Mouse (Mus musculus): Measurements from ENCODE around the gene Plod3. TPM values are rescaled to one million over a fixed set of nuclear protein-coding genes. Genes with fewer than 3 reads are reported as not detected.

Plod3 gene
- polyA plus RNA-seq, 2 experiments: 7.2 to 13.9 TPM

DNA sequence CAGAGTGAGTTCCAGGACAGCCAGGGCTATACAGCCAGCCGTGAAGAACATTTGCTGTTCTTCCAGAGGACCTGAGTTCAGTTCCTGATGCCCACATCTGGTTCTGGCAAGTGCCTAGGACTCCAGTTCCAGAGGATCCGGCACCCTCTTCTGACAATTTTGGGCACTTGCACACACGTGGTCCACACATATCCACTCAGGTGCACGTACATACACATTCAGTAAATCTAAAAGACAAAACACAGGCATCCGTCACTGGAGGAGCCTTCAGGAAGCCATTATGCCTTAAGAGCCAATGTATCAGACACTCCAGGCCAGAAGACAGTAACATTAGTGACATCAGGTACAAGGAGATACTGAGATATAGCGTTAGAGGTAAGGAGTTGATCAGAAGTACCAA lies 36.3 kb upstream of the Plod3 start:
- Histone ChIP-seq H3K9ac (replicated peaks) (no peak overlapping the region), H3K27me3 (ENCODE audit: control insufficient read depth, insufficient read depth, low read length) (no peaks in the 10 kb centered on the region), H3K27ac (no peak overlapping the region), H3K4me1 (replicated peaks; ENCODE audit: control insufficient read depth in 2 of 2, insufficient read depth in 2 of 2, low read length in 1 of 2) (peaks cover 5 to 8% of the 10 kb centered on the region in 2 experiments; a peak in 2 of 4 replicates), H3K9me3 (ENCODE audit: control insufficient read depth, low read length) (no peaks in the 10 kb centered on the region), H3K36me3 (replicated peaks; ENCODE audit: control insufficient read depth, insufficient read depth, low read depth) (no peaks in the 10 kb centered on the region), H3K4me2 (ENCODE audit: low read depth) (no peak overlapping the region), H3K4me3 (ENCODE audit: insufficient read depth in 1 of 2, low read depth in 2 of 2, low read length in 2 of 2) (no peak overlapping the region)
- WGBS (ENCODE audit: insufficient replicate concordance): 72% methylated on average over 6 of the region's 6 CpGs
- no peak for ATAC-seq (ENCODE audit: insufficient read depth)
- DNase-seq (ENCODE audit: low read depth in 3 of 3, low spot score in 3 of 3): no peak
- TF ChIP-seq EP300 (IDR thresholded peaks at IDR 0.05; ENCODE audit: low read depth) (no peak), CTCF (IDR thresholded peaks at IDR 0.05; ENCODE audit: low read depth) (no peak)

- no peak for DNase-seq (ENCODE audit: low read depth in 3 of 3, low spot score in 3 of 3)
- Histone ChIP-seq H3K4me3 (ENCODE audit: insufficient read depth in 1 of 2, low read depth in 2 of 2, low read length in 2 of 2) (no peak overlapping the region), H3K27ac (no peak overlapping the region), H3K9me3 (ENCODE audit: control insufficient read depth, low read length) (no peaks in the 10 kb centered on the region), H3K36me3 (replicated peaks; ENCODE audit: control insufficient read depth, insufficient read depth, low read depth) (no peaks in the 10 kb centered on the region), H3K4me1 (replicated peaks; ENCODE audit: control insufficient read depth in 2 of 2, insufficient read depth in 2 of 2, low read length in 1 of 2) (peaks cover 5 to 8% of the 10 kb centered on the region in 2 experiments; a peak in 2 of 4 replicates), H3K4me2 (ENCODE audit: low read depth) (no peak overlapping the region), H3K27me3 (ENCODE audit: control insufficient read depth, insufficient read depth, low read length) (no peaks in the 10 kb centered on the region), H3K9ac (replicated peaks) (no peak overlapping the region)
- TF ChIP-seq EP300 (IDR thresholded peaks at IDR 0.05; ENCODE audit: low read depth) (no peak), CTCF (IDR thresholded peaks at IDR 0.05; ENCODE audit: low read depth) (no peak)
- ATAC-seq (ENCODE audit: insufficient read depth): no peak
- 55% methylated on average over 4 of the region's 4 CpGs for WGBS (ENCODE audit: insufficient replicate concordance)
Measured at GRCm38 (mm10) chr5:136952153-136952552, 34.7 kb upstream of the Plod3 start.

- Histone ChIP-seq H3K4me2 (ENCODE audit: low read depth) (peak within 1 kb of the TSS; percentile 93), H3K4me1 (replicated peaks; ENCODE audit: control insufficient read depth in 2 of 2, insufficient read depth in 2 of 2, low read length in 1 of 2) (peaks cover 5 to 8% of the 10 kb centered on the region in 2 experiments; a peak in 2 of 4 replicates), H3K36me3 (replicated peaks; ENCODE audit: control insufficient read depth, insufficient read depth, low read depth) (no peaks in the 10 kb centered on the region), H3K27ac (peak within 1 kb of the TSS; percentile 22; the same call in 1 of the 2 replicates), H3K27me3 (ENCODE audit: control insufficient read depth, insufficient read depth, low read length) (no peaks in the 10 kb centered on the region), H3K9ac (replicated peaks) (peak within 1 kb of the TSS; percentile 66), H3K4me3 (ENCODE audit: insufficient read depth in 1 of 2, low read depth in 2 of 2, low read length in 2 of 2) (peak within 1 kb of the TSS; percentile 82 to 86), H3K9me3 (ENCODE audit: control insufficient read depth, low read length) (no peaks in the 10 kb centered on the region)
- DNase-seq (ENCODE audit: low read depth in 3 of 3, low spot score in 3 of 3) (peak; percentile 90 to 92 (median 92)), ATAC-seq (ENCODE audit: insufficient read depth) (peak; percentile 97)
- TF ChIP-seq CTCF (IDR thresholded peaks at IDR 0.05; ENCODE audit: low read depth) (no peak), EP300 (IDR thresholded peaks at IDR 0.05; ENCODE audit: low read depth) (no peak)
- 0% methylated on average over 23 of the region's 23 CpGs for WGBS (ENCODE audit: insufficient replicate concordance)
Measured at GRCm38 (mm10) chr5:136953015-136953414, 33.8 kb upstream of the Plod3 start, which contains the start of gene Fis1. Gene Fis1, plus strand, starts transcription at chr5:136953275.

GRCm38 (mm10) chr5:136953440-136953951 lies 33.3 kb upstream of the Plod3 start:
- DNase-seq (ENCODE audit: low read depth in 3 of 3, low spot score in 3 of 3) (no peak), ATAC-seq (ENCODE audit: insufficient read depth) (no peak; the same call in 1 of the 2 replicates)
- peak overlapping the region; percentile 22; the same call in 1 of the 2 replicates for H3K27ac ChIP-seq
- H3K9ac ChIP-seq (replicated peaks): peak overlapping the region; percentile 66
- no peaks in the 10 kb centered on the region for H3K9me3 ChIP-seq (ENCODE audit: control insufficient read depth, low read length)
- H3K4me2 ChIP-seq (ENCODE audit: low read depth): peak overlapping the region; percentile 93
- H3K4me1 ChIP-seq (replicated peaks; ENCODE audit: control insufficient read depth in 2 of 2, insufficient read depth in 2 of 2, low read length in 1 of 2): peaks cover 5 to 8% of the 10 kb centered on the region in 2 experiments; a peak in 2 of 4 replicates
- no peaks in the 10 kb centered on the region for H3K27me3 ChIP-seq (ENCODE audit: control insufficient read depth, insufficient read depth, low read length)
- WGBS (ENCODE audit: insufficient replicate concordance): 2% methylated on average over 12 of the region's 12 CpGs
- no peaks in the 10 kb centered on the region for H3K36me3 ChIP-seq (replicated peaks; ENCODE audit: control insufficient read depth, insufficient read depth, low read depth)
- TF ChIP-seq EP300 (IDR thresholded peaks at IDR 0.05; ENCODE audit: low read depth) (no peak), CTCF (IDR thresholded peaks at IDR 0.05; ENCODE audit: low read depth) (no peak)
- H3K4me3 ChIP-seq (ENCODE audit: insufficient read depth in 1 of 2, low read depth in 2 of 2, low read length in 2 of 2): peak overlapping the region; percentile 82 to 86

- Histone ChIP-seq H3K4me3 (ENCODE audit: insufficient read depth in 1 of 2, low read depth in 2 of 2, low read length in 2 of 2) (no peak overlapping the region), H3K4me1 (replicated peaks; ENCODE audit: control insufficient read depth in 2 of 2, insufficient read depth in 2 of 2, low read length in 1 of 2) (peaks cover 5 to 6% of the 10 kb centered on the region in 2 experiments; a peak in 2 of 4 replicates), H3K9ac (replicated peaks) (no peak overlapping the region), H3K36me3 (replicated peaks; ENCODE audit: control insufficient read depth, insufficient read depth, low read depth) (no peaks in the 10 kb centered on the region), H3K27me3 (ENCODE audit: control insufficient read depth, insufficient read depth, low read length) (no peaks in the 10 kb centered on the region), H3K9me3 (ENCODE audit: control insufficient read depth, low read length) (no peaks in the 10 kb centered on the region), H3K4me2 (ENCODE audit: low read depth) (no peak overlapping the region), H3K27ac (no peak overlapping the region)
- no peak for ATAC-seq (ENCODE audit: insufficient read depth)
- 66% methylated on average over 4 of the region's 4 CpGs for WGBS (ENCODE audit: insufficient replicate concordance)
- no peak for TF ChIP-seq EP300 (IDR thresholded peaks at IDR 0.05; ENCODE audit: low read depth)
- TF ChIP-seq CTCF (IDR thresholded peaks at IDR 0.05; ENCODE audit: low read depth): no peak
- no peak for DNase-seq (ENCODE audit: low read depth in 3 of 3, low spot score in 3 of 3)
Measured at GRCm38 (mm10) chr5:136955622-136956021, 31.2 kb upstream of the Plod3 start.
